Mouse (Mus musculus) urinary bladder, postnatal 14 days (tissue): ENCODE results near the gene Vmn1r53.
"Not testable (repeated sequence)": the region's sequence is repeated elsewhere in the genome, so short reads cannot be mapped to it uniquely, and the experiment has no call there.

Experiments used
- DNase-seq: peaks from one replicate; pipeline ENCODE4 v3.0.0; 2021; ENCODE audit warnings: low spot score

The Vmn1r53 gene

GRCm38 (mm10) chr6:90224338-90224737 is at the start of gene Vmn1r53:
Gene Vmn1r53, minus strand, starts transcription at chr6:90224438.
- DNase-seq: no peak

- DNase-seq: no peak
These were observed 21.8 kb upstream of the Vmn1r53 start, which contains the start of gene Vmn1r54 for GRCm38 (mm10) chr6:90246000-90246399. Gene Vmn1r54, plus strand, starts transcription at chr6:90246300.

GRCm38 (mm10) chr6:90244019-90244418 is 19.8 kb upstream of the Vmn1r53 start:
- no peak for DNase-seq

- DNase-seq: no peak
These were observed 8.4 kb upstream of the Vmn1r53 start for GRCm38 (mm10) chr6:90232681-90233080.

GRCm38 (mm10) chr6:90232114-90232513 is 7.9 kb upstream of the Vmn1r53 start:
- DNase-seq: not testable (repeated sequence)

- not testable (repeated sequence) for DNase-seq
These were observed 21.7 kb downstream of the Vmn1r53 start, which contains the start of gene V1ra8 for GRCm38 (mm10) chr6:90202493-90202892. Gene V1ra8, plus strand, starts transcription at chr6:90202793.

- DNase-seq: no peak
These were observed 49.7 kb downstream of the Vmn1r53 start, which contains the start of gene Vmn1r52 for GRCm38 (mm10) chr6:90174508-90174907. Gene Vmn1r52, plus strand, starts transcription at chr6:90174808.
